Mouse (Mus musculus) CD4-positive naive resting alpha-beta T cell, adult 76 days (primary cell): ENCODE measurements around the gene Hacd3. TPM values are rescaled to one million over a fixed set of nuclear protein-coding genes. Genes with fewer than 3 reads are reported as not detected.

Experiments
- total RNA-seq: library from RNA; stranded (reverse); gene quantifications from one replicate; pipeline ENCODE4 v1.2.4, GENCODE M21; 2023

Gene Hacd3
- total RNA-seq, result 40.7 TPM

DNA sequence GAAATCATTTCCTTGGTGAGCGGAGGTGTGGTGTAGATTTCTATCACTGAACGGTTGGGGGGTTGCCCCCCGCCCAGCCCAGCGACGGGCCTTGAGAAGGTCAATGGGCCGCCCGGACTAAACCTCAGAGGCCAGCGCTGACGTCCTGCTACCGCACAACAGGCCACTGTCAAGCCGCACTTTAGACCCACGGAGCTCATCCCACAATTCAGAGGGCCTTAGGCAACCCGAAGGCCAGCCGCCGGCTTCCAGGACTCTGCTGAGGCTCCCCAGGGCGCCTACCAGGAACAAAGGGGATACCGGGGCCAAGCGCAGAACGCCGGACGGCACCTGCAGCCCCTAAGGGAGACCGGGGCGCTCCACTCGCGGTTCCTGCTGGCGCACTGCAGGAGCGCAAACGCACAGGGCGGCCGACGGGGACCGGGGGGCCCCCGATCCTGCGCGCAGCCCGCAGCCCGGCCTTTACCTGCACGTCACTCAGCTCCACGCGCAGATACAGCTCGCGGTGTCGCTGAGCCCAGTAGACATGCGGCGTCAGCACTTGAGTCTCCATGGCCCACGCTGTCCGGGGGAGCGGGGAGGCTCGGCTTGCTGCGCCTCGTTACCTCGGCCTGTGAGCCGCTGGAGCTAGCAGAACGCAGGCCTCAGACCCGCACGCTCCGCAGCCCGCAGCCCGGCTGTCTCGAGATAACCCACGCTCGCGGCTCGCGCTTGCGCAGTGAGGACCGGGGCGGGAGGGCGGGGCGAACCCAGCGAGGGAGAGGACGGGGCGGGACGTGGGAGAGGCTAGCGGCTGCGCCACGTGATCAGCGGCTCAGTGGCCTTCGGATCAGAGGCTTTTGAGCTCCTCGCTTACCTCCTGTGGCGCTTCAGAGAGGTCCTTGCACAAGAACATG, at the start of gene Hacd3:
Gene Hacd3, minus strand, starts transcription at position 703 of the 896 bp plus-strand sequence.

DNA sequence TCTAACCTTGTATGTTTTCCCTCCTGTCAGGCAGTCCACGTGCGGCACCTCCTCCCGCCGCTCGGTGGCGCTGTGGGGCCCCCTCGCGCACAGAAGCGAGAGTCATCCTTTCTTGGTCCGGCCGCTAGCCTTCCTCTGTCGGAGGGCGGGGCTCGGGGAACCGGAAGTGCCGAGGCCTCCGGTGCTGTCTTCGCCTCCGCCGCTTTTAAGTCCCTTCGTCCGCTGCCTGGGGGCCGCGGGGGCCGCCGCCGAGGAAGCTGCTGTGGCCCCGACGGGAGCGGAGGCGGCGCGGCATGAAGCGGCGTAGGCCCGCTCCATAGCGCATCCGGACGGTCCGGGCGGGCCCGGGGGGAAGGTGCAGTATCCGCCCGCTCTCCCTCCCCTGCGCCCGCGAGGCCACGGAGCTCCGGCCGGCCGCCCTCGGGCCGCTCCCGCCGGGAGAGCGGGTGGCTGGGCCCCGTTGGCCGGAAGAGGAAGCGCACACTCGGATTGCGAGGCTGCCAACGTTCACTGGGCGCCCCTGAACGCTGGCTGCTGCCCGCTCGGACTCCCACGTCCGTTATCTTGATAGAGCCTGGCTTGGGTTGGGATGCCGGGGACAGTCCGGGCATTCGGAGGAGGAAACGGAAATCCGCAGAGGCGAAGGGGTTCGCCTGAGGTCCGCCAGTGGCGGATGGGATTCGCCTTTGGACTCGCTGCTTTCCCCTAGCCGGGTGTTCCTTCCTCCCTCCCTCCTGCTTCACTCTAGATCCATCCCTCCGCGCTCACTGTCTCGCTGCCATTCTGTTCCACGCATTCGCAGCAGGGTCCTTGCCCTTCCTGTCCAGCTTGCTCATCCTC, 11.0 kb upstream of the Hacd3 start, which contains the start of gene Dpp8:
Gene Dpp8, plus strand, starts transcription at position 146 of the 840 bp plus-strand sequence.

DNA sequence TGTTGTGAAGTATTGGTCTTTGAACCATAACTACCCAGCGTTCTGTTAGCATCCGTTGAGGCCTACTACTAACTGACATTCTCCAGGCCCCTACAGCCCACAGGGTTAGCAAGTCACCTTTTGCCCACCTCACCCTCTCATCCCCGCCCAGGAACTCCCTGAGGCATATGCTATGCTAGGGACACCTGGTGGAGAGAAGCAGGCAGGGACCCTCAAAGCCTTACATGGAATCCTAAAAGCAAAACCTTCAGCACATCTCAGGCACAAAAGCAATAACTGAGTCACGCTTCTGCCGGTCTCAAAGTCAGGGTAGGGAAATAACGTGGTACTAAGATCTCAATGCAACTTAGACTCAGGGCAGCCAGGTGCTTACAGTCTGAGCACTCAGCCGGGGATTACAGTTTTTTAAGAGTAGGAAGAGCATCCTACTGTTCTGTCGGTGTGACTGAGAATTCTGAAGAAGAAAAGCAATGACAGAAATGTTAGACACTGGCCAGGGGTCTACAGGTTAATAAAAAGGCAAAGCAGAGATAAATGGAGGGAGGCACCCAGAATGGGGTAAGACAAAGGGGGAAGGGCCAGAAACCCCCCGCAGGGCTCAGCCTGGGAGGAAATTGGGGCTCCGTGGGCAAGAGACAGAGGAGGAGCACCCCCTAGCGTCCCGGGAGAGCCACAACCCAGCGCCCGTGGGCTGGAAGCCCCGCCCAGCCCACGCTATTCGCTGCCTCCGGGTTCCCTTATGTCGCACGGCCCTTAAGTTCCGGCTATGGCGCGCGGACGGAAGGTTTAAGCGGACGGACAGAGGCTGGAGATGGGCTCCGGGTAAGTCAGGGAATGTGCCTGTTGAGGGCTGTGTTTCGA, 61.1 kb downstream of the Hacd3 start, which contains the start of gene Ints14:
Gene Ints14, plus strand, starts transcription at position 789 of the 861 bp plus-strand sequence.

DNA sequence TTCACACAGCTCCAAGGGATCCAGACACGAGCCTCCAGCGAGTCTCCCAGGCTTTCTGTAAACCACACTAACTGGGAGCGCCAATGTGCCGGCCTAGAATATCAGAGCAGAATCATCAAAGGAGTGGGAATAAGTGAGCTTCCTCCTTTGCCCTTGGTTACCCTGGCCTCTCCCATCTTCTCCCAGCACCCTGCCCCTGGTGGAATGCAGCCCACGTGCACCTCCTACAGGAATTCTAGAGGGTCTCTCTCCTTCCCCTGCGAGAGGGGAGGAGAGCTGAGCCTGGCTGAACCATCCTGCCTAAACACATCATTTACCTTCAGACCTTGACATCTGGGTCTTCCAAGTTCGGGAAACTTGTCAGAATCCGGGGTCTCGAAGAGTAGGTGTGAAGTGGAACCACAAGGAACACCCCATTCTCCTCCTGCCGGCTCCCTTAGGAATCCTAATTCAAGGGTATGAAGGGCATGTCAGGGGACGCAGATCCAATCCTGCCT, 70.3 kb downstream of the Hacd3 start, which contains the start of gene Slc24a1:
Gene Slc24a1, minus strand, starts transcription at position 447 of the 497 bp plus-strand sequence.

Other genes starting within 250 kb of the Hacd3 start
- 180 TPM for gene Dennd4a, start 210.4 kb downstream of the Hacd3 start, total RNA-seq
- not detected for gene Slc24a1, start 70.1 kb downstream of the Hacd3 start, total RNA-seq
- gene Ints14, start 60.8 kb downstream of the Hacd3 start, total RNA-seq, result 33.9 TPM
- 68.2 TPM for gene Dpp8, start 10.7 kb upstream of the Hacd3 start, total RNA-seq
- gene Igdcc4, start 79.8 kb upstream of the Hacd3 start, total RNA-seq, result not detected
- not detected for gene Igdcc3, start 119.5 kb upstream of the Hacd3 start, total RNA-seq
- 5.6 TPM for gene Parp16, start 173.7 kb upstream of the Hacd3 start, total RNA-seq
- not detected for gene Cilp, start 243.5 kb upstream of the Hacd3 start, total RNA-seq